Mouse (Mus musculus) hindbrain, embryonic 12.5 days (tissue): Measurements from ENCODE around the gene Zfp141. TPM values are rescaled to one million over a fixed set of nuclear protein-coding genes. Genes with fewer than 3 reads are reported as not detected.

Experiments
- polyA plus RNA-seq: library from polyadenylated mRNA; unstranded; fragments of >200 nt; fragmentation: Nextera tagmentation; extraction: Ambion mirVana; gene quantifications from 2 replicates; pipeline ENCODE4 v1.2.1, GENCODE M21; 2016

Zfp141 gene
- polyA plus RNA-seq, 1 experiment from 2014 or later, result 12.6 TPM

Other genes with a start within 250 kb of the Zfp141 start
- not detected in 2 replicates for gene Vmn2r61, start 245.7 kb downstream of the Zfp141 start, polyA plus RNA-seq
- gene 4933421I07Rik, start 57.6 kb downstream of the Zfp141 start, polyA plus RNA-seq, result not detected in 2 replicates
- gene Gm21028, start 72.8 kb upstream of the Zfp141 start, polyA plus RNA-seq, result not detected in 2 replicates
- 0.83 and 1.6 TPM in 2 replicates for gene Zfp977, start 86.8 kb upstream of the Zfp141 start, polyA plus RNA-seq
- 3.4 and 3.7 TPM in 2 replicates for gene Zfp976, start 136.8 kb upstream of the Zfp141 start, polyA plus RNA-seq
- 8.2 and 8.6 TPM in 2 replicates for gene Zfp975, start 187.0 kb upstream of the Zfp141 start, polyA plus RNA-seq
- not detected in 2 replicates for gene Gm17067, start 221.3 kb upstream of the Zfp141 start, polyA plus RNA-seq